ENCODE assay signal across 8 mouse cellular contexts in the genomic region with DNA sequence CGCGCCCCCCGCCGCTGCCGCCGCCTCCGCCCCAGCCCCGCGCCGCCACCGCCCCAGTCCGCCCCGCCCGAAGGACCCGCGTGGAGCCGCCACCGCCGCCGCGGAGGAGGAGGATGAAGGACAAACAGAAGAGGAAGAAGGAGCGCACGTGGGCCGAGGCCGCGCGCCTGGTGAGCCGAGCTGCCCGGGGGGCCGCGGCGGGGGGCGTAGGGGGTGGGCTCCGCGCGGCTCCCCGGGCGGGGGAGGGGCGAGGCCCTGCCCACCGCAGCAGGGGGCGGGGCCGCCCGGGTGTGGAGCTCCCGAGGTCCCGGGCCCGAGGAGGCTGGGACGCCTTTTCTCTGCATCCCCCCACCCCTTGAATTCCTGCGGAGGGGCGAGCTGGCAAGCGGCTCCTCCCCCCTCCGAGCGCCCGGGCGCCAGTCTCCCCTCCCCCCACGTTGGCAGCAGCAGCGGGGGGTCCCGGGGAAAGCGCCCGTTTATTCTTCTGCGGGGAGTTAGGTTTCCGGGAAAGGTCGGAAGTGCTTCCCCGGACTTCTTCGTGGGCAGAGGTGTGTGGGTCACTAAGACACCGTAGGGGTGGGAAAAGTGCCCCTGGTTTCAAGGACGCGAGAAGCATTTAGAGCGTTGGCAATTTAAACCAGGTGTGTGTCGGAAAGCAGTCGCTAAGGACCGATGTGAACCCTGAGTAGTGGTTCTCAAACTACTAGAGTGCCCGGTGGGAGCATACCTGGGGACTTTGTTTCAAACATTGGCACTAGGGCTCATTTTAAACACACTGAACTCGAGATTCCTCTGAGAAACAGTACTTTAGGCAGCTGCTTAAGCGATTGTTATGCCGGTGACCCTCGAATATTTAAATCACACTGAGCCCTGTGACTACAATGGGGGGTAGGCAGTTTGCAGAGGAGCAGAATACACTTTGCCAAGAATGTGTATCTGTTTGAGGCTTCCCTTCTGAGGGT. TPM values are rescaled to one million over a fixed set of nuclear protein-coding genes. Genes with fewer than 3 reads are reported as not detected.
DNase-seq lines count a peak whose midpoint lies in the region; ATAC-seq and TF ChIP-seq lines count a peak whose summit lies in the region.

No protein-coding gene starts in this region.

- WGBS in forebrain, embryonic 14.5 days, result 1% methylated on average over 38 of the region's 76 CpGs

- peaks cover 39% of the 10 kb centered on the region for H3K79me2 ChIP-seq in MEL (ENCODE audit: control insufficient read depth, insufficient read depth, low read length, poor library complexity)

- H3K4me3 ChIP-seq in MEL (ENCODE audit: control insufficient read depth in 1 of 2, insufficient read depth in 1 of 2, low read depth in 2 of 2, low read length in 2 of 2), result peak overlapping the region; percentile 82 to 85
- peak overlapping the region; percentile 86 for H3K4me3 ChIP-seq in forebrain, embryonic 14.5 days (ENCODE audit: low read depth, low read length)

- peaks cover 27 to 41% of the 10 kb centered on the region in 2 experiments for H3K4me1 ChIP-seq in MEL (ENCODE audit: control insufficient read depth in 1 of 2, insufficient read depth in 2 of 2, low read length in 2 of 2)
- peaks cover 21% of the 10 kb centered on the region; the same call in 1 of the 2 replicates for H3K4me1 ChIP-seq in forebrain, embryonic 14.5 days (ENCODE audit: control insufficient read depth, insufficient read depth, low read length)

- H3K9me3 ChIP-seq in MEL (replicated peaks; ENCODE audit: insufficient read depth, low read length), result no peaks in the 10 kb centered on the region
- no peaks in the 10 kb centered on the region for H3K9me3 ChIP-seq in forebrain, embryonic 14.5 days (replicated peaks; ENCODE audit: control insufficient read depth, low read length)

- 0 out of 4 replicates have a peak, but pooled peaks of 1 of the 2 experiments have one; percentile 6 for TF ChIP-seq POLR2A in MEL (IDR thresholded peaks at IDR 0.05; ENCODE audit: control insufficient read depth in 1 of 2, insufficient read depth in 1 of 2, low read depth in 1 of 2, low read length in 2 of 2, poor library complexity in 1 of 2)
- TF ChIP-seq POLR2A in brain, embryonic 14.5 days (IDR thresholded peaks at IDR 0.05; ENCODE audit: borderline replicate concordance, extremely low read depth, insufficient read depth, insufficient read length, poor library complexity, severe bottlenecking), result 0 out of 2 replicates have a peak, but pooled peaks have one; percentile 23

- peak; percentile 47 for ATAC-seq in forebrain, embryonic 14.5 days
- ATAC-seq in megakaryocyte, adult 5-6 weeks (ENCODE audit: poor library complexity, severe bottlenecking), result peak; percentile 9; the same call in 1 of the 2 replicates

- no peak for TF ChIP-seq CTCF in MEL (IDR thresholded peaks at IDR 0.05 in 2 of 3, conservative IDR thresholded peaks at IDR 0.05 in 1 of 3; ENCODE audit: control insufficient read depth in 1 of 3, insufficient read depth in 1 of 3, low read depth in 2 of 3, low read length in 3 of 3, poor library complexity in 1 of 3, severe bottlenecking in 1 of 3)
- TF ChIP-seq CTCF in brain, embryonic 14.5 days (IDR thresholded peaks at IDR 0.05; ENCODE audit: borderline replicate concordance, extremely low read depth, insufficient read depth, insufficient read length), result no peak

- H3K27me3 ChIP-seq in MEL (ENCODE audit: control insufficient read depth in 1 of 2, insufficient read depth in 2 of 2, low read length in 2 of 2), result no peaks in the 10 kb centered on the region
- no peaks in the 10 kb centered on the region for H3K27me3 ChIP-seq in forebrain, embryonic 14.5 days (replicated peaks; ENCODE audit: control insufficient read depth, insufficient read depth, low read length)

- no peak; a peak in 1 of 4 replicates for TF ChIP-seq EP300 in MEL (IDR thresholded peaks at IDR 0.05; ENCODE audit: low read depth in 1 of 2, low read length in 2 of 2)

- H3K9ac ChIP-seq in MEL (ENCODE audit: control insufficient read depth, low read depth, low read length, poor library complexity, severe bottlenecking), result peak overlapping the region; percentile 99
- H3K9ac ChIP-seq in forebrain, embryonic 14.5 days (ENCODE audit: low read length), result peak overlapping the region; percentile 91

- peak overlapping the region; percentile 56 for H3K4me2 ChIP-seq in forebrain, embryonic 14.5 days (ENCODE audit: low read length)

- peaks cover 2 to 55% of the 10 kb centered on the region in 2 experiments; a peak in 3 of 4 replicates for H3K36me3 ChIP-seq in MEL (ENCODE audit: control insufficient read depth in 1 of 2, insufficient read depth in 2 of 2, low read length in 2 of 2)
- H3K36me3 ChIP-seq in forebrain, embryonic 14.5 days (ENCODE audit: control insufficient read depth, insufficient read depth, low read length), result no peaks in the 10 kb centered on the region

- H3K27ac ChIP-seq in MEL (ENCODE audit: control insufficient read depth, low read depth, low read length), result peak overlapping the region; percentile 96
- peak overlapping the region; percentile 97 for H3K27ac ChIP-seq in forebrain, embryonic 14.5 days (ENCODE audit: low read depth, low read length)

- DNase-seq in MEL (ENCODE audit: low read depth, low spot score), result peak; percentile 73
- peak; percentile 85 for DNase-seq in brain, embryonic 14.5 days (ENCODE audit: low read depth)
- peak; percentile 82 for DNase-seq in forebrain, embryonic 14.5 days (ENCODE audit: low spot score)
- peak; percentile 81 for DNase-seq in heart, postnatal 4 days
- peak; percentile 34 to 57 for DNase-seq in layer of hippocampus, postnatal 14 days (ENCODE audit: low spot score in 2 of 2)
- peak; percentile 17 for DNase-seq in right cerebral cortex, postnatal 25 days
- DNase-seq in yolk sac, embryonic 10.5 days (ENCODE audit: low spot score), result peak; percentile 91

- no peak for TF ChIP-seq RAD21 in MEL (IDR thresholded peaks at IDR 0.05; ENCODE audit: low read depth, low read length)

TF ChIP-seq in MEL, 35 proteins besides CTCF, POLR2A, EP300 and RAD21:
- TF ChIP-seq MYB (IDR thresholded peaks at IDR 0.05; ENCODE audit: low read depth, low read length), result no peak
- TF ChIP-seq ZNF384 (IDR thresholded peaks at IDR 0.05; ENCODE audit: low read depth, low read length), result 0 out of 2 replicates have a peak, but pooled peaks have one; percentile 23
- TF ChIP-seq HCFC1 (IDR thresholded peaks at IDR 0.05; ENCODE audit: low read depth, low read length), result peak; percentile 59; the same call in 1 of the 2 replicates
- TF ChIP-seq MAZ (IDR thresholded peaks at IDR 0.05; ENCODE audit: low read depth, low read length), result peak; percentile 81; the same call in 1 of the 2 replicates
- TF ChIP-seq MAX (IDR thresholded peaks at IDR 0.05; ENCODE audit: low read length), result 0 out of 2 replicates have a peak, but pooled peaks have one; percentile 7
- peak; percentile 11; the same call in 1 of the 2 replicates for TF ChIP-seq USF1 (IDR thresholded peaks at IDR 0.05; ENCODE audit: low read depth, low read length)
- TF ChIP-seq SIN3A (IDR thresholded peaks at IDR 0.05; ENCODE audit: low read length), result peak; percentile 70
- TF ChIP-seq ZKSCAN1 (IDR thresholded peaks at IDR 0.05; ENCODE audit: low read depth, low read length), result no peak
- TF ChIP-seq CHD1 (IDR thresholded peaks at IDR 0.05; ENCODE audit: low read depth, low read length), result 0 out of 2 replicates have a peak, but pooled peaks have one; percentile 28
- TF ChIP-seq ZMIZ1 (IDR thresholded peaks at IDR 0.05; ENCODE audit: low read depth, low read length), result 0 out of 2 replicates have a peak, but pooled peaks have one; percentile 1
- 0 out of 2 replicates have a peak, but pooled peaks have one; percentile 12 for TF ChIP-seq MYC (IDR thresholded peaks at IDR 0.05; ENCODE audit: low read depth, low read length)
- peak; percentile 29; the same call in 1 of the 2 replicates for TF ChIP-seq MXI1 (IDR thresholded peaks at IDR 0.05; ENCODE audit: low read depth, low read length)
- no peak for TF ChIP-seq MEF2A (IDR thresholded peaks at IDR 0.05; ENCODE audit: extremely low read depth, insufficient replicate concordance, low read depth, low read length, poor library complexity, severe bottlenecking)
- TF ChIP-seq BHLHE40 (IDR thresholded peaks at IDR 0.05; ENCODE audit: borderline replicate concordance, low read depth, low read length), result 0 out of 2 replicates have a peak, but pooled peaks have one; percentile 32

RNA-seq across cellular contexts. Expression of gene Asxl1, which starts 0.9 kb away (rescaled TPM):
- total RNA-seq in MEL (2012; rRNA removed), result 15.2 and 20.6 TPM in 2 replicates
- 10 to 100 TPM in 1 of 2 experiments, not detected in 1; 35.5 TPM for polyA plus RNA-seq in MEL (2012; ENCODE audit: insufficient read depth in 1 of 2, insufficient read length in 2 of 2, low read depth in 1 of 2, low replicate concordance in 2 of 2, missing spikeins in 1 of 2)
- 27.1 and 37.0 TPM in 2 replicates for polyA plus RNA-seq in brain, embryonic 14.5 days (2012; rRNA removed)
- 13.6 and 13.7 TPM in 2 replicates for polyA plus RNA-seq in forebrain, embryonic 14.5 days (2014; fragmentation: Nextera tagmentation; extraction: Ambion mirVana)
- total RNA-seq in heart, postnatal 4 days (2021), result 10 to 100 TPM; 37.0 to 38.2 TPM
- 10 to 100 TPM; 34.6 to 34.7 TPM for total RNA-seq in layer of hippocampus, postnatal 14 days (2021)
- 29.3 and 40.6 TPM in 2 replicates for total RNA-seq in megakaryocyte, adult 5-6 weeks (2015)
- 30.9 and 35.4 TPM in 2 replicates for total RNA-seq in megakaryocyte, adult 5-6 weeks (2017)

RNA-seq across cellular contexts. Expression of gene Kif3b, which starts 55.3 kb away (rescaled TPM):
- total RNA-seq in MEL (2012; rRNA removed), result 10.0 and 11.0 TPM in 2 replicates
- polyA plus RNA-seq in MEL (2012; ENCODE audit: insufficient read depth in 1 of 2, insufficient read length in 2 of 2, low read depth in 1 of 2, low replicate concordance in 2 of 2, missing spikeins in 1 of 2), result 10 to 100 TPM; 17.9 to 34.2 TPM
- polyA plus RNA-seq in brain, embryonic 14.5 days (2012; rRNA removed), result 28.0 and 35.8 TPM in 2 replicates
- polyA plus RNA-seq in forebrain, embryonic 14.5 days (2014; fragmentation: Nextera tagmentation; extraction: Ambion mirVana), result 14.2 and 15.8 TPM in 2 replicates
- 10 to 100 TPM; 12.9 to 13.4 TPM for total RNA-seq in heart, postnatal 4 days (2021)
- 10 to 100 TPM; 63.5 to 69.2 TPM for total RNA-seq in layer of hippocampus, postnatal 14 days (2021)
- 13.2 and 16.5 TPM in 2 replicates for total RNA-seq in megakaryocyte, adult 5-6 weeks (2015)
- 23.5 and 30.2 TPM in 2 replicates for total RNA-seq in megakaryocyte, adult 5-6 weeks (2017)

Comparison
In these comparisons a context has a peak if more than half of its experiments do, and no peak if none do; other contexts are left out.
1. Peak in every context shown above with its lines: DNase-seq, ATAC-seq, H3K4me3 ChIP-seq and H3K27ac ChIP-seq.
2. DNase-seq: peak in every context shown above with its lines; median percentile 91 in yolk sac, embryonic 10.5 days; 85 in brain, embryonic 14.5 days; 82 in forebrain, embryonic 14.5 days; 81 in heart, postnatal 4 days; 73 in MEL; 46 in layer of hippocampus, postnatal 14 days; 17 in right cerebral cortex, postnatal 25 days.